Mouse (Mus musculus) stomach, embryonic 14.5 days (tissue): ENCODE measurements around the gene Sash1. TPM values are rescaled to one million over a fixed set of nuclear protein-coding genes. Genes with fewer than 3 reads are reported as not detected.

Experiments
- ATAC-seq: fragments of 200-750 bp; cut with Nextera tagmentation; 2 replicates; pipeline ENCODE4 v1.8.0; 2017; ENCODE audit warnings: low read depth, moderate TSS enrichment; ENCODE audit not compliant: insufficient number of reproducible peaks, insufficient read depth, low FRiP score
- H3K27ac ChIP-seq: fragments of 300-500 bp; sonication (generic); 2 replicates; pipeline ENCODE4 v1.5.1; 2014; ENCODE audit warnings: mild to moderate bottlenecking, low read length, moderate library complexity, mixed read lengths
- H3K27me3 ChIP-seq: fragments of 300-500 bp; sonication (generic); 2 replicates; pipeline ENCODE4 v1.6.1; 2014; ENCODE audit warnings: low read length, control low read depth, mixed read lengths; ENCODE audit not compliant: control insufficient read depth, insufficient read depth
- H3K36me3 ChIP-seq: fragments of 300-500 bp; sonication (generic); 2 replicates; pipeline ENCODE4 v1.6.1; 2014; ENCODE audit warnings: mild to moderate bottlenecking, control low read depth, low read length, moderate library complexity, mixed read lengths; ENCODE audit not compliant: control insufficient read depth, insufficient read depth
- H3K4me1 ChIP-seq: fragments of 300-500 bp; sonication (generic); 2 replicates; pipeline ENCODE4 v1.6.1; 2014; ENCODE audit warnings: low read length, control low read depth, mixed read lengths; ENCODE audit not compliant: control insufficient read depth, insufficient read depth
- H3K4me2 ChIP-seq: fragments of 300-500 bp; sonication (generic); replicated peaks from 2 replicates; pipeline ENCODE4 v1.6.1; 2014; ENCODE audit warnings: low read depth, low read length, control low read depth
- H3K4me3 ChIP-seq: fragments of 300-500 bp; sonication (generic); 2 replicates; pipeline ENCODE4 v1.5.1; 2014; ENCODE audit warnings: low read depth, low read length, control low read depth
- H3K9ac ChIP-seq: fragments of 300-500 bp; sonication (generic); replicated peaks from 2 replicates; pipeline ENCODE4 v1.6.1; 2014; ENCODE audit warnings: low read depth, mild to moderate bottlenecking, control low read depth, low read length, moderate library complexity, mixed read lengths
- H3K9me3 ChIP-seq: fragments of 300-500 bp; sonication (generic); 2 replicates; pipeline ENCODE4 v1.6.1; 2016; ENCODE audit warnings: low read depth, low read length, control low read depth; ENCODE audit not compliant: control insufficient read depth
- WGBS: fragments of 180-500 bp; shearing (Covaris S2); extraction: QIAGEN DNeasy Blood & Tissue Kit; methylation state at CpG from one replicate; pipeline ENCODE4 v1.1.7; 2014; 5-methylcytosine and 5-hydroxymethylcytosine counted together
- polyA plus RNA-seq: library from polyadenylated mRNA; unstranded; fragments of >200 nt; fragmentation: Nextera tagmentation; extraction: Ambion mirVana; gene quantifications from 2 replicates; pipeline ENCODE4 v1.2.1, GENCODE M21; 2014

Sash1 gene
- polyA plus RNA-seq, 1 experiment from 2014 or later: 9.3 TPM

- whole genome bisulfite sequencing: 75% methylated on average over 6 of the region's 6 CpGs
- Histone ChIP-seq H3K36me3 (no peaks in the 10 kb centered on the region), H3K4me3 (no peak overlapping the region), H3K4me2 (no peak overlapping the region), H3K9me3 (no peaks in the 10 kb centered on the region; the same call in 1 of the 2 replicates), H3K9ac (no peak overlapping the region), H3K27ac (no peak overlapping the region), H3K27me3 (no peaks in the 10 kb centered on the region), H3K4me1 (no peaks in the 10 kb centered on the region)
- ATAC-seq: no peak
Observed at GRCm38 (mm10) chr10:8682341-8682740, 203.5 kb downstream of the Sash1 start.

- no peaks in the 10 kb centered on the region for H3K27me3 ChIP-seq
- no peak overlapping the region for H3K9ac ChIP-seq
- 76% methylated on average over 5 of the region's 5 CpGs for WGBS
- no peaks in the 10 kb centered on the region for H3K36me3 ChIP-seq
- no peak for ATAC-seq
- H3K9me3 ChIP-seq: no peaks in the 10 kb centered on the region
- no peak overlapping the region for H3K4me3 ChIP-seq
- no peak overlapping the region for H3K27ac ChIP-seq
- H3K4me2 ChIP-seq: no peak overlapping the region
- no peaks in the 10 kb centered on the region for H3K4me1 ChIP-seq
Observed at GRCm38 (mm10) chr10:8676722-8677121, 209.1 kb downstream of the Sash1 start.
